Mouse (Mus musculus): ENCODE data around the gene Got1.

The Got1 gene

GRCm38 (mm10) chr19:43524187-43525103, at the start of gene Got1:
Gene Got1, minus strand, starts transcription at chr19:43524605.
- in situ Hi-C loops (cut with MboI; ENCODE audit: low sequenced_read_pairs): no loop called here

GRCm38 (mm10) chr19:43570831-43571790, 46.7 kb upstream of the Got1 start:
- in situ Hi-C loops (cut with MboI; ENCODE audit: low sequenced_read_pairs): no loop called here

- in situ Hi-C loops (cut with MboI; ENCODE audit: low sequenced_read_pairs): no loop called here
Measured at GRCm38 (mm10) chr19:43569133-43569532, 44.7 kb upstream of the Got1 start.

GRCm38 (mm10) chr19:43568298-43568697, 43.9 kb upstream of the Got1 start:
- in situ Hi-C loops (cut with MboI; ENCODE audit: low sequenced_read_pairs): no loop called here

- in situ Hi-C loops (cut with MboI; ENCODE audit: low sequenced_read_pairs): no loop called here
Measured at GRCm38 (mm10) chr19:43563166-43563565, 38.8 kb upstream of the Got1 start.

GRCm38 (mm10) chr19:43561841-43562240, 37.4 kb upstream of the Got1 start:
- in situ Hi-C loops (cut with MboI; ENCODE audit: low sequenced_read_pairs): no loop called here

GRCm38 (mm10) chr19:43560244-43560643, 35.8 kb upstream of the Got1 start:
- in situ Hi-C loops (cut with MboI; ENCODE audit: low sequenced_read_pairs): no loop called here

GRCm38 (mm10) chr19:43551493-43551890, 27.1 kb upstream of the Got1 start:
- in situ Hi-C loops (cut with MboI; ENCODE audit: low sequenced_read_pairs): no loop called here

GRCm38 (mm10) chr19:43550706-43551492, 26.5 kb upstream of the Got1 start:
- in situ Hi-C loops (cut with MboI; ENCODE audit: low sequenced_read_pairs): no loop called here

GRCm38 (mm10) chr19:43548060-43548459, 23.7 kb upstream of the Got1 start:
- in situ Hi-C loops (cut with MboI; ENCODE audit: low sequenced_read_pairs): no loop called here

GRCm38 (mm10) chr19:43546337-43547117, 22.1 kb upstream of the Got1 start:
- in situ Hi-C loops (cut with MboI; ENCODE audit: low sequenced_read_pairs): no loop called here

GRCm38 (mm10) chr19:43535372-43535771, 11.0 kb upstream of the Got1 start:
- in situ Hi-C loops (cut with MboI; ENCODE audit: low sequenced_read_pairs): no loop called here

- in situ Hi-C loops (cut with MboI; ENCODE audit: low sequenced_read_pairs): no loop called here
Measured at GRCm38 (mm10) chr19:43530921-43531320, 6.5 kb upstream of the Got1 start.

- in situ Hi-C loops (cut with MboI; ENCODE audit: low sequenced_read_pairs): no loop called here
Measured at GRCm38 (mm10) chr19:43530197-43530770, 5.9 kb upstream of the Got1 start.

GRCm38 (mm10) chr19:43528056-43528587, 3.7 kb upstream of the Got1 start:
- in situ Hi-C loops (cut with MboI; ENCODE audit: low sequenced_read_pairs): no loop called here

GRCm38 (mm10) chr19:43527131-43527530, 2.7 kb upstream of the Got1 start:
- in situ Hi-C loops (cut with MboI; ENCODE audit: low sequenced_read_pairs): no loop called here

- in situ Hi-C loops (cut with MboI; ENCODE audit: low sequenced_read_pairs): no loop called here
Measured at GRCm38 (mm10) chr19:43526025-43526424, 1.6 kb upstream of the Got1 start.

GRCm38 (mm10) chr19:43525566-43525965, 1.2 kb upstream of the Got1 start:
- in situ Hi-C loops (cut with MboI; ENCODE audit: low sequenced_read_pairs): no loop called here

- in situ Hi-C loops (cut with MboI; ENCODE audit: low sequenced_read_pairs): no loop called here
Measured at GRCm38 (mm10) chr19:43525104-43525482, 688 bp upstream of the Got1 start.

Data from CH12F3 (cell line).